Mouse (Mus musculus) retina, embryonic 14.5 days (tissue): ENCODE measurements at regions not wholly inside any gene's neighbourhood (a gene's known extent, or its start where the extent isn't known, plus 50 kb on each side); places are given as distances from the start of the nearest gene placed in this dataset.

ENCODE experiments used
- DNase-seq: peaks from one replicate; pipeline ENCODE4 v3.0.0-alpha.2; 2015; ENCODE audit warnings: low spot score

- DNase-seq = peak; percentile 72
Measured at GRCm38 (mm10) chr1:55888711-55889366, 483.1 kb downstream of the Plcl1 start.

- peak; percentile 75 for DNase-seq
Measured at GRCm38 (mm10) chr1:55890511-55891151, 484.9 kb downstream of the Plcl1 start.

GRCm38 (mm10) chr1:55891894-55892293 is 486.2 kb downstream of the Plcl1 start:
- no peak for DNase-seq

GRCm38 (mm10) chr1:55897572-55897971 is 491.9 kb downstream of the Plcl1 start:
- no peak for DNase-seq

GRCm38 (mm10) chr1:55898031-55898430 is 492.3 kb downstream of the Plcl1 start:
- no peak for DNase-seq

GRCm38 (mm10) chr1:55900033-55900432 is 494.3 kb downstream of the Plcl1 start:
- DNase-seq = no peak

- DNase-seq = no peak
Measured at GRCm38 (mm10) chr1:55903177-55903576, 497.5 kb downstream of the Plcl1 start.

- DNase-seq = no peak
Measured at GRCm38 (mm10) chr1:55904571-55904970, 498.9 kb downstream of the Plcl1 start.

GRCm38 (mm10) chr1:55905232-55905631 is 499.5 kb downstream of the Plcl1 start:
- DNase-seq = no peak

GRCm38 (mm10) chr1:55910024-55910423 is 504.3 kb downstream of the Plcl1 start:
- no peak for DNase-seq

GRCm38 (mm10) chr1:55914284-55914683 is 508.6 kb downstream of the Plcl1 start:
- DNase-seq = peak; percentile 74

- DNase-seq = no peak
Measured at GRCm38 (mm10) chr1:55915940-55916339, 510.2 kb downstream of the Plcl1 start.

GRCm38 (mm10) chr1:55919516-55919915 is 513.8 kb downstream of the Plcl1 start:
- no peak for DNase-seq

- no peak for DNase-seq
Measured at GRCm38 (mm10) chr1:55946786-55947549, 541.2 kb downstream of the Plcl1 start.

- DNase-seq = no peak
Measured at GRCm38 (mm10) chr1:55947618-55948283, 542.0 kb downstream of the Plcl1 start.

GRCm38 (mm10) chr1:55949606-55950005 is 543.9 kb downstream of the Plcl1 start:
- DNase-seq = no peak

GRCm38 (mm10) chr1:55957804-55958445 is 552.2 kb downstream of the Plcl1 start:
- no peak for DNase-seq

GRCm38 (mm10) chr1:55960291-55960690 is 554.6 kb downstream of the Plcl1 start:
- DNase-seq = peak; percentile 82

GRCm38 (mm10) chr1:55963867-55964266 is 558.1 kb downstream of the Plcl1 start:
- DNase-seq = no peak

- DNase-seq = no peak
Measured at GRCm38 (mm10) chr1:55966273-55966672, 560.6 kb downstream of the Plcl1 start.

- no peak for DNase-seq
Measured at GRCm38 (mm10) chr1:55967869-55968268, 562.1 kb downstream of the Plcl1 start.

- DNase-seq = no peak
Measured at GRCm38 (mm10) chr1:55977796-55978195, 572.1 kb downstream of the Plcl1 start.
